Mouse (Mus musculus) ES-E14 (cell line): ENCODE data around the gene Cap2. TPM values are rescaled to one million over a fixed set of nuclear protein-coding genes. Genes with fewer than 3 reads are reported as not detected.

Experiments used
- DNase-seq: peaks from one replicate; pipeline ENCODE4 v3.0.0-alpha.2; 2013; ENCODE audit warnings: low read depth, low spot score
- H3K27ac ChIP-seq: 2 replicates; pipeline ENCODE4 v1.5.1; 2012; ENCODE audit warnings: low read depth, mild to moderate bottlenecking, low read length, moderate library complexity, mixed read lengths; ENCODE audit not compliant: poor library complexity, insufficient read depth, severe bottlenecking
- H3K36me3 ChIP-seq: 2 replicates; pipeline ENCODE4 v1.6.1; 2012; ENCODE audit warnings: mild to moderate bottlenecking, low read length, moderate library complexity, mixed read lengths; ENCODE audit not compliant: control insufficient read depth, poor library complexity, insufficient read depth, severe bottlenecking
- H3K4me1 ChIP-seq, 2 experiments: fragments of 150-350 bp in 1 of 2; sonication (generic) in 1 of 2; 2 replicates each; pipeline ENCODE4 v1.6.1; 2012; ENCODE audit warnings: low read length in 2 of 2, mild to moderate bottlenecking in 1 of 2, mixed read lengths in 1 of 2; ENCODE audit not compliant: control insufficient read depth in 2 of 2, insufficient read depth in 2 of 2, poor library complexity in 1 of 2
- H3K4me3 ChIP-seq, 2 experiments: fragments of 150-350 bp in 1 of 2; sonication (generic) in 1 of 2; 2 replicates each; pipeline ENCODE4 v1.5.1; 2012; ENCODE audit warnings: low read length in 2 of 2, low read depth in 1 of 2, mild to moderate bottlenecking in 1 of 2, mixed read lengths in 1 of 2; ENCODE audit not compliant: insufficient read depth in 1 of 2, poor library complexity in 1 of 2, severe bottlenecking in 1 of 2
- H3K9ac ChIP-seq: 2 replicates; pipeline ENCODE4 v1.6.1; 2012; ENCODE audit warnings: low read depth, mild to moderate bottlenecking, low read length, mixed read lengths; ENCODE audit not compliant: poor library complexity, insufficient read depth, severe bottlenecking
- H3K9me3 ChIP-seq: fragments of 150-350 bp; sonication (generic); 2 replicates; pipeline ENCODE4 v1.6.1; 2012; ENCODE audit warnings: low read depth, mild to moderate bottlenecking, low read length; ENCODE audit not compliant: control insufficient read depth, insufficient read depth
- CHD2 ChIP-seq: IDR thresholded peaks from 2 replicates; pipeline ENCODE4 v1.6.1; 2014; ENCODE audit warnings: mild to moderate bottlenecking, low read depth, low read length, inconsistent platforms
- HCFC1 ChIP-seq: IDR thresholded peaks from 2 replicates; pipeline ENCODE4 v1.6.1; 2012; ENCODE audit warnings: low read length, inconsistent platforms, borderline replicate concordance; ENCODE audit not compliant: insufficient read depth
- MAFK ChIP-seq: IDR thresholded peaks from 2 replicates; pipeline ENCODE4 v1.6.1; 2014; ENCODE audit warnings: mild to moderate bottlenecking, low read depth, low read length, inconsistent platforms; ENCODE audit not compliant: insufficient read depth
- ZC3H11A ChIP-seq: IDR thresholded peaks from 2 replicates; pipeline ENCODE4 v1.6.1; 2012; ENCODE audit warnings: low read depth, mild to moderate bottlenecking, inconsistent platforms, low read length, borderline replicate concordance
- ZNF384 ChIP-seq: IDR thresholded peaks from 2 replicates; pipeline ENCODE4 v1.6.1; 2012; ENCODE audit warnings: low read depth, low read length, inconsistent platforms
- in situ Hi-C, 2 experiments: fragments of 600-800 bp; cut with MboI; formaldehyde crosslinking; loops; one replicate each; pipeline ENCODE4 v1.15.1; 2025; ENCODE audit warnings: low sequenced_read_pairs in 2 of 2, inconsistent platforms in 1 of 2; ENCODE audit not compliant: unreplicated experiment in 2 of 2
- total RNA-seq: library from RNA; depleted of rRNA; stranded (reverse); fragments of 300-350 nt; gene quantifications from 2 replicates; pipeline ENCODE4 v1.2.3, GENCODE M21; 2012

Cap2 gene
- total RNA-seq, 1 experiment = 5.1 TPM

DNA sequence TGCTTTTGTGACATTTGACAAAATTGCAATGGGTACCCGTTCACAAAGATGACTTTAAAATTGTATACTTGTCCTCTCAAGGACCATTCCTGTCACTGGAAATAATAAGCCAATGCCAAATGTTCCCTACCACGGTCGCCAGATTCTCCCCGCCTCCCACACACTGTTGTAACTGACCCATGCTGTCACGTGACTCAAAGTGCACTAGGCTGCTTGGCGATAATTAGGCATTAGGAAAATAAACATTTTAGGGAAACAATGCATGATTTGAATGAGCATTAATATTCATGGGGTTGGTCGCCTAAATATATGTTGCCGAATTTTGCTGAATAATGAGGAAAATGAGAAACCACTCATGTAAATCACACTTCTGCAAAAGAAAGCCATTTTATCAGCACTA lies 46.5 kb downstream of the Cap2 start:
- no peak overlapping the region for H3K9ac ChIP-seq
- no peaks in the 10 kb centered on the region for H3K4me1 ChIP-seq
- H3K36me3 ChIP-seq = no peaks in the 10 kb centered on the region
- no peaks in the 10 kb centered on the region for H3K9me3 ChIP-seq
- no peak for DNase-seq
- no peak for TF ChIP-seq ZC3H11A
- no peak for TF ChIP-seq MAFK
- no peak for TF ChIP-seq ZNF384
- no peak for TF ChIP-seq CHD2
- TF ChIP-seq HCFC1 = no peak
- in situ Hi-C loops = no loop called here
- H3K27ac ChIP-seq = no peak overlapping the region
- H3K4me3 ChIP-seq = no peak overlapping the region

DNA sequence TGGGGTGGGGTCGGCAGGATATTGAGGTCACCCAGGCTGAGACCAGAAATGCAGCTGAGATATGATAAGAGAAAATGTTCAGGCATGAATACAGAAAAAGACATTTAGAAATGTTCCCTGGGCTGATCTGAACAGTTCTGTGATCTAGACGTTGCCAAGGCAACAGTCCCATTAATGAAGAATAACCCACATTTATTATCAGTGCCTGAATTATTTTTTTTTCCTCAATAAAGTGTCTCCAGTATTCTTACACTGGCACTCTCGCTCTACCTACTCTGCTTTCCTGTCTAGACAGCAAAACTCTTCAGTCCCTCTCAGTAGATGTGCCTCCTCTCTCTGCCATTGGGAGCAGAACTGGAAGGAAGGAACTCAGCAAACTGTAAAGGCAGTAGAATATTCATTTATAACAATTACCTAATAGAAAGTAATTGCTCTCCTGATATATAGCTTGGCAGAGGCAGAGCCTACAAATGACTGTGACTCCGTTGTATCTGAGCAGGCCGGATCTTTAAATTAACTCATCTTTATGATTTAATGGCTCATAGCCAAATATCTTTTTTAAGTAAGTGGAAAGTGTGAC lies 47.0 kb downstream of the Cap2 start:
- Histone ChIP-seq H3K4me3 (no peak overlapping the region), H3K27ac (no peak overlapping the region), H3K9ac (no peak overlapping the region), H3K36me3 (no peaks in the 10 kb centered on the region), H3K4me1 (no peaks in the 10 kb centered on the region), H3K9me3 (no peaks in the 10 kb centered on the region)
- no peak for DNase-seq
- TF ChIP-seq ZNF384 (no peak), ZC3H11A (no peak), HCFC1 (no peak), CHD2 (no peak), MAFK (no peak)
- in situ Hi-C loops = no loop called here

DNA sequence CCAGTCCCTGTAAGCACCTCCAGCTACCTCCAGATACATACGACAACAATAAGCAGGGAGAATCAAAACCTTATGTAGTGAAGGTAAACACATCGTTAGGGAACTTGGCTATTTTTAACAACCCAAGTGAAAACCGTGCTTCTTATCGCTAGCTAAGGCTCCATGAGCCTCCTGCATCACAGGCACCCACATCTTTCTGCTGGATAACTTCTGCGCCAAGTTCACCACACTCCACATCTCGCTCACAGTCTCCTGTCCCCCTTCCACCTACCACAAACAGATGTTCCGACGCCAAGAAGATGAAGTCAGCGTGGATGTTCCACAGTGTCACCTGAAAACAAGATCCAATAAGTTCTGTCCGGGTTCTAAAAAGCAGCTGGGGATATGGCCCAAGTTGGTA lies 49.0 kb downstream of the Cap2 start:
- H3K9ac ChIP-seq = no peak overlapping the region
- no peak for DNase-seq
- no peaks in the 10 kb centered on the region for H3K4me1 ChIP-seq
- H3K4me3 ChIP-seq = no peak overlapping the region
- no peaks in the 10 kb centered on the region for H3K36me3 ChIP-seq
- H3K9me3 ChIP-seq = no peaks in the 10 kb centered on the region
- no peak for TF ChIP-seq CHD2
- TF ChIP-seq ZC3H11A = no peak
- no peak for TF ChIP-seq MAFK
- no peak overlapping the region for H3K27ac ChIP-seq
- in situ Hi-C loops = no loop called here

DNA sequence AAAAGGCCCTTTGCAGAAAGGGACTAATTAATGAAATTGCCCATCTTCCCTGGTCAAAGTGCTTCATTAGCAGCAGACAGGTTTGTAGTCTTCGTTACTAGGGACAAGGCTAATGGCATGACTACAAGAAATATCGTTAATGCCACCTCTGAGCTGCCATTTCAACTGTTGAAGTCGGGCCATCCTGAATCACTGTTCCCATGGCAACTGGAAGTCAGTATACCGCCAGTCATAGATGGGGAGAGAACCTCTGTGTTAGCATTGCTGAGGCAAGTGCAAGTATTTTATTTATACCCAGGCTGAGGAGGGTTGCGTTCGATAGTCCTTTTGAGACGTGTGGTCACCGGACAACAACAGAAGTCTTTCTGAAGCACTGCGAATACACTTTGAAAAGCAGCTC lies 53.1 kb downstream of the Cap2 start:
- Histone ChIP-seq H3K27ac (no peak overlapping the region), H3K36me3 (no peaks in the 10 kb centered on the region), H3K9ac (no peak overlapping the region), H3K9me3 (no peaks in the 10 kb centered on the region), H3K4me3 (no peak overlapping the region), H3K4me1 (no peaks in the 10 kb centered on the region)
- TF ChIP-seq ZC3H11A (no peak), CHD2 (no peak)
- no peak for DNase-seq
- in situ Hi-C loops = no loop called here

DNA sequence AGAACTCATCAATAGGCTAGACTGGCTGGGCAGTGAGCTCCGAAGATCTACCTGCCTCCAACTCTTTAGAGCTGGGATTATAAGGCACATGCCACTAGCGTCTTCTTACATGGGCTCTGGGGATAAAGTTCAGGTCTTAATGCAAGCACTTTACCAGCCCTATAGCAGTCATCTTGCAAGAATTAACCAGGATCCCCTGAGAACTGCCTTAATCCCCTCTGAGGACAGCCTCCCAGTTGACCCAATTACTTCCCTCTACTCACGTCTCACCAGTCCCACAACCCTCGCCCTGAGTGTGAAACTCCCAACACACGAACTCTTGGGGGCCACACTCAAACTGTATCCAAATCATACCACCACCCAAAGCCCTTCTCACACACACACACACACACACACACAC lies 64.3 kb downstream of the Cap2 start:
- no peak for TF ChIP-seq ZC3H11A
- TF ChIP-seq CHD2 = no peak
- TF ChIP-seq MAFK = no peak
- no peak for TF ChIP-seq ZNF384
- TF ChIP-seq HCFC1 = no peak
- Histone ChIP-seq H3K9ac (no peak overlapping the region), H3K4me1 (no peaks in the 10 kb centered on the region), H3K36me3 (no peaks in the 10 kb centered on the region), H3K4me3 (no peak overlapping the region), H3K9me3 (no peaks in the 10 kb centered on the region), H3K27ac (no peak overlapping the region)
- no peak for DNase-seq
- in situ Hi-C loops = no loop called here
